22 mouse cellular contexts compared by ENCODE assay signal in genomic region chr9:52240585-52241320, GRCm38 (mm10).
DNase-seq lines count a peak whose midpoint lies in the region; ATAC-seq and TF ChIP-seq lines count a peak whose summit lies in the region.
"Had no signal": no experiment of that assay in that cellular context is flagged by ENCODE, and none has a peak within 500 bp of the region (broad histone marks: within the 10 kb centered on the region; RNA-seq: fewer than 3 reads in every experiment).

No protein-coding gene starts in this region.

- DNase-seq in hindbrain, embryonic 10.5 days (ENCODE audit: low spot score): no peak
- peak; percentile 65 for DNase-seq in brain, embryonic 14.5 days (ENCODE audit: low read depth)
- DNase-seq in layer of hippocampus, adult 18-20 months (ENCODE audit: low spot score in 2 of 2): no peak
- DNase-seq: adrenal gland, postnatal 36 days; cerebellum, adult 2 months; cerebellum, postnatal 25 days; heart, postnatal 14 days; kidney, postnatal 14 days; thymus, adult 2 months; thymus, postnatal 36 days had no signal

- WGBS in hindbrain, embryonic 12.5 days: 76% methylated on average over 12 of the region's 12 CpGs
- WGBS in hindbrain, embryonic 10.5 days: 88% methylated on average over 12 of the region's 12 CpGs
- 50% methylated on average over 12 of the region's 12 CpGs for WGBS in hindbrain, embryonic 15.5 days
- WGBS in midbrain, embryonic 16.5 days: 44% methylated on average over 12 of the region's 12 CpGs

- TF ChIP-seq POLR2A in brain, embryonic 14.5 days (IDR thresholded peaks at IDR 0.05; ENCODE audit: borderline replicate concordance, extremely low read depth, insufficient read depth, insufficient read length, poor library complexity, severe bottlenecking): no peak

- ATAC-seq in hindbrain, embryonic 12.5 days (ENCODE audit: low FRiP score): no peak
- ATAC-seq in hindbrain, embryonic 15.5 days (ENCODE audit: low FRiP score, low read depth): no peak
- peak; percentile 54; the same call in 1 of the 2 replicates for ATAC-seq in midbrain, embryonic 16.5 days
- no peak for ATAC-seq in megakaryocyte progenitor cell, adult 5-6 weeks (replicated peaks; ENCODE audit: poor library complexity)
- ATAC-seq: CD4-positive, CD25-positive, alpha-beta regulatory T cell, adult 4 months; forebrain, embryonic 15.5 days; intestine, embryonic 16.5 days had no signal

- peaks cover 11% of the 10 kb centered on the region; the same call in 1 of the 2 replicates for H3K4me1 ChIP-seq in hindbrain, embryonic 12.5 days
- H3K4me1 ChIP-seq in hindbrain, embryonic 10.5 days (replicated peaks): 0 out of 2 replicates have a peak, but pooled peaks cover 3% of the 10 kb centered on the region
- H3K4me1 ChIP-seq in hindbrain, embryonic 15.5 days (replicated peaks): peaks cover 12% of the 10 kb centered on the region; the same call in 1 of the 2 replicates
- peaks cover 24% of the 10 kb centered on the region for H3K4me1 ChIP-seq in midbrain, embryonic 16.5 days (ENCODE audit: control insufficient read depth, insufficient read depth, low read length)
- H3K4me1 ChIP-seq: embryonic facial prominence, embryonic 15.5 days; lung, embryonic 15.5 days had no signal

- peak overlapping the region; percentile 40 for H3K27ac ChIP-seq in hindbrain, embryonic 12.5 days
- no peak overlapping the region for H3K27ac ChIP-seq in hindbrain, embryonic 10.5 days
- H3K27ac ChIP-seq in hindbrain, embryonic 15.5 days (replicated peaks): peak overlapping the region; percentile 58
- peak overlapping the region; percentile 76 for H3K27ac ChIP-seq in midbrain, embryonic 16.5 days (ENCODE audit: low read length)
- H3K27ac ChIP-seq: embryonic facial prominence, embryonic 10.5 days; embryonic facial prominence, embryonic 15.5 days; limb, embryonic 12.5 days; lung, embryonic 15.5 days had no signal

- H3K4me2 ChIP-seq in hindbrain, embryonic 12.5 days (replicated peaks): no peak overlapping the region
- no peak overlapping the region for H3K4me2 ChIP-seq in hindbrain, embryonic 15.5 days
- peak overlapping the region; percentile 9; the same call in 1 of the 2 replicates for H3K4me2 ChIP-seq in midbrain, embryonic 16.5 days (ENCODE audit: low read length)
- H3K4me2 ChIP-seq: embryonic facial prominence, embryonic 15.5 days; forebrain, embryonic 15.5 days; limb, embryonic 12.5 days; lung, embryonic 15.5 days had no signal

- no peak overlapping the region for H3K4me3 ChIP-seq in hindbrain, embryonic 12.5 days
- H3K4me3 ChIP-seq in hindbrain, embryonic 10.5 days: no peak overlapping the region
- H3K4me3 ChIP-seq in hindbrain, embryonic 15.5 days: no peak overlapping the region
- H3K4me3 ChIP-seq in midbrain, embryonic 16.5 days (ENCODE audit: low read depth, low read length): no peak overlapping the region
- H3K4me3 ChIP-seq: embryonic facial prominence, embryonic 10.5 days; embryonic facial prominence, embryonic 15.5 days; forebrain, embryonic 15.5 days; limb, embryonic 12.5 days; lung, embryonic 15.5 days; megakaryocyte, embryonic 14.5 days had no signal

- no peaks in the 10 kb centered on the region for H3K36me3 ChIP-seq in hindbrain, embryonic 12.5 days
- H3K36me3 ChIP-seq in hindbrain, embryonic 10.5 days: no peaks in the 10 kb centered on the region
- no peaks in the 10 kb centered on the region for H3K36me3 ChIP-seq in hindbrain, embryonic 15.5 days
- no peaks in the 10 kb centered on the region for H3K36me3 ChIP-seq in midbrain, embryonic 16.5 days (ENCODE audit: control insufficient read depth, insufficient read depth, low read length)
- H3K36me3 ChIP-seq: embryonic facial prominence, embryonic 10.5 days; embryonic facial prominence, embryonic 15.5 days; forebrain, embryonic 15.5 days; limb, embryonic 12.5 days; lung, embryonic 15.5 days had no signal

- no peaks in the 10 kb centered on the region for H3K27me3 ChIP-seq in hindbrain, embryonic 12.5 days
- H3K27me3 ChIP-seq in hindbrain, embryonic 10.5 days (ENCODE audit: insufficient read depth, poor library complexity, severe bottlenecking): no peaks in the 10 kb centered on the region
- no peaks in the 10 kb centered on the region for H3K27me3 ChIP-seq in hindbrain, embryonic 15.5 days
- H3K27me3 ChIP-seq in midbrain, embryonic 16.5 days (ENCODE audit: control insufficient read depth, insufficient read depth, low read depth, low read length): no peaks in the 10 kb centered on the region
- H3K27me3 ChIP-seq: embryonic facial prominence, embryonic 15.5 days; forebrain, embryonic 15.5 days; limb, embryonic 12.5 days; megakaryocyte, embryonic 14.5 days had no signal

- H3K9ac ChIP-seq in hindbrain, embryonic 12.5 days: no peak overlapping the region
- no peak overlapping the region for H3K9ac ChIP-seq in hindbrain, embryonic 15.5 days
- no peak overlapping the region for H3K9ac ChIP-seq in midbrain, embryonic 16.5 days (ENCODE audit: low read depth, low read length)
- H3K9ac ChIP-seq: embryonic facial prominence, embryonic 15.5 days; forebrain, embryonic 15.5 days; limb, embryonic 12.5 days; lung, embryonic 15.5 days had no signal

- TF ChIP-seq CTCF in brain, embryonic 14.5 days (IDR thresholded peaks at IDR 0.05; ENCODE audit: borderline replicate concordance, extremely low read depth, insufficient read depth, insufficient read length): no peak

- no peaks in the 10 kb centered on the region for H3K9me3 ChIP-seq in hindbrain, embryonic 12.5 days (replicated peaks)
- H3K9me3 ChIP-seq in hindbrain, embryonic 10.5 days: no peaks in the 10 kb centered on the region
- H3K9me3 ChIP-seq in hindbrain, embryonic 15.5 days: no peaks in the 10 kb centered on the region
- no peaks in the 10 kb centered on the region for H3K9me3 ChIP-seq in midbrain, embryonic 16.5 days (replicated peaks; ENCODE audit: control insufficient read depth, low read length, poor library complexity, severe bottlenecking)
- H3K9me3 ChIP-seq: embryonic facial prominence, embryonic 10.5 days; embryonic facial prominence, embryonic 15.5 days; forebrain, embryonic 15.5 days; limb, embryonic 12.5 days; lung, embryonic 15.5 days; megakaryocyte, embryonic 14.5 days had no signal
